Mouse (Mus musculus) testis, postnatal 10 days (tissue): ENCODE results near the gene Rae1.
A peak's percentile ranks its signal among the peaks of the same experiment; 100 is the strongest.

Experiments
- DNase-seq: peaks from one replicate; pipeline ENCODE4 v3.0.0; 2021; ENCODE audit warnings: low spot score

Rae1 gene

GRCm38 (mm10) chr2:173048041-173048745, 48.3 kb downstream of the Rae1 start:
- no peak for DNase-seq

GRCm38 (mm10) chr2:173049231-173049630, 49.3 kb downstream of the Rae1 start:
- no peak for DNase-seq

GRCm38 (mm10) chr2:173049817-173050216, 49.9 kb downstream of the Rae1 start:
- DNase-seq = no peak

GRCm38 (mm10) chr2:173050604-173051382, 50.9 kb downstream of the Rae1 start:
- no peak for DNase-seq

GRCm38 (mm10) chr2:173052881-173053280, 53.0 kb downstream of the Rae1 start:
- peak; percentile 38 for DNase-seq

GRCm38 (mm10) chr2:173053846-173054245, 53.9 kb downstream of the Rae1 start:
- DNase-seq = no peak

- DNase-seq = no peak
Observed at GRCm38 (mm10) chr2:173056303-173056881, 56.5 kb downstream of the Rae1 start.

- DNase-seq = no peak
Observed at GRCm38 (mm10) chr2:173056882-173057315, 57.0 kb downstream of the Rae1 start.

GRCm38 (mm10) chr2:173057623-173058022, 57.7 kb downstream of the Rae1 start:
- no peak for DNase-seq

- DNase-seq = no peak
Observed at GRCm38 (mm10) chr2:173058263-173058662, 58.3 kb downstream of the Rae1 start.

GRCm38 (mm10) chr2:173060450-173060849, 60.5 kb downstream of the Rae1 start:
- DNase-seq = no peak

GRCm38 (mm10) chr2:173061443-173062351, 61.8 kb downstream of the Rae1 start:
- no peak for DNase-seq

- no peak for DNase-seq
Observed at GRCm38 (mm10) chr2:173063219-173063618, 63.3 kb downstream of the Rae1 start.

GRCm38 (mm10) chr2:173064864-173065263, 64.9 kb downstream of the Rae1 start:
- DNase-seq = no peak
